Mouse (Mus musculus): ENCODE measurements at regions not wholly inside any gene's neighbourhood (a gene's known extent, or its start where the extent isn't known, plus 50 kb on each side); places are given as distances from the start of the nearest gene placed in this dataset.
"Not testable (repeated sequence)": the region's sequence is repeated elsewhere in the genome, so short reads cannot be mapped to it uniquely, and the experiment has no call there.

- no peak for ATAC-seq (ENCODE audit: insufficient number of reproducible peaks, low FRiP score, low TSS enrichment)
These were observed 741.1 kb downstream of the Robo2 start for GRCm38 (mm10) chr16:73670516-73670915.

DNA sequence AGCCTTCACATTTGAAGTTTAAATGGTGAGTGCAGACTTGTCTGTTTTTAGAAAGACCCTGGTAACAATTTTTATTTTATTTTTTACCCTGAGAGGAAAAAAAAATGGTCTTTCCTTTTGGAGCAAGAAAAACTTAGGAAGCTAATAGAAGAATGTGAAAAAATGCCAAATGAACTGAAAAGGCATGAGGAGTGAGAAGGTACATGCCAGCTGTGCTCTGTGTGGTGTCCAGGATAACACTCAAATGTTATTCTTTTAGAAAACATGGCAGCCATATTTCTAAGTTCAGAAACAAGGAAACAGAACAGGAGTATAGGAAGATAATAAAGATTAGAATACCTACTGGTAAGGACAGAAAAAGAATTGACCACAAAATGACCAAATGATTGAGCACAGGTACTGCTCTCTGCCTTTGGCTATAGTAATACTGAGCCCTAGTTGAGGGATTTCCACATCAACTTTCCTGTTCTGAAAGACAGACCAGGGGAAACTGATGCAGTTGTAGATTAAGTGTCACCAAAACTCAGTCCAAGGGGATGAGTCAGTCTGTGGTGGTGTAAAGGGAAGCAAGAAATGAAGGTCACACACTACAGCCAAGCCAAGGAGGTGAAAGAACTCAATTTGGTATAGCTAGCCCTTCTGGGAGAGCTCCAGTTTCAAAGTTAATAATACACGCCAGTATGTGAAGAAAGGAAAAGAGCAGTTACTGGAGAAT is 758.5 kb downstream of the Robo2 start:
- ATAC-seq (ENCODE audit: insufficient number of reproducible peaks, low FRiP score, low TSS enrichment): no peak

GRCm38 (mm10) chr16:73647201-73647782 is 764.3 kb downstream of the Robo2 start:
- no peak for ATAC-seq (ENCODE audit: insufficient number of reproducible peaks, low FRiP score, low TSS enrichment)

DNA sequence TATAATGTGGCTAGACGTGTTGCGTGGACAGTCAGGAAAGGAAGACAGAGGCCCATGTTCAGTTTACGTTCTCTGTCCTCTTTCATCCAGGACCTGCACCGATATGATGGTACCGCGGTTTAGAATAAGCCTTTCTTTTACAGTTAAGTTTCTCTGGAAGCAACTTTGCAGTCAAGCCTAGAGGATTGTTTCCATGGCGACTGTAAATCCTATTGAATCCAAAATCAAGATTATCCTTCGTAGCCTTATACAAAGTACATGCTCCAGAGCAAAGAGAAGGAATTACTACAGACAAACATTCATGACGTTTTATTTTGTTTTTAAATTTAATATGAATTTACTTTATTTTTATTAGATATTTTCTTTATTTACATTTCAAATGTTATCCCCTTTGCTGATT is 798.6 kb downstream of the Robo2 start:
- no peak for ATAC-seq (ENCODE audit: insufficient number of reproducible peaks, low FRiP score, low TSS enrichment)

GRCm38 (mm10) chr16:73591421-73591820 is 820.2 kb downstream of the Robo2 start:
- ATAC-seq (ENCODE audit: insufficient number of reproducible peaks, low FRiP score, low TSS enrichment): no peak

DNA sequence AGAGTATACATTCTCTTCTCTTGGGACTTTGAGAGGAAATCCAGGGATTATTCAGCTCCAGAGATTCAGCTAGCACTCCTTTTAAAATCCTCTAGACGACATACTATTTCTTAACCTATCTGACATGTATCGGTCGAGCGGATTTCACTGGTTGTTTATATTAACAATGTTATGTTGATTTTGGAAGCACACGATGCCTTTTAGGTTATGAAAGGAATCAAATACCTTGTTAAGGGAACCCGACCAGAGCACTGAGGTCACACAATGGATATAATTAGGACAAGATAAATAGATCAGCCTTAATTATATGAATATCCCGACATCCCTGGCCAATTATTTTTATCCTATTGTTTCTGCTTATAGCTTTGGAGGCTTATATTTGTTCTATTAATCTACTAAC is 850.4 kb downstream of the Robo2 start:
- ATAC-seq (ENCODE audit: insufficient number of reproducible peaks, low FRiP score, low TSS enrichment): no peak

- no peak for ATAC-seq (ENCODE audit: insufficient number of reproducible peaks, low FRiP score, low TSS enrichment)
These were observed 854.7 kb downstream of the Robo2 start for GRCm38 (mm10) chr16:73556940-73557339.

DNA sequence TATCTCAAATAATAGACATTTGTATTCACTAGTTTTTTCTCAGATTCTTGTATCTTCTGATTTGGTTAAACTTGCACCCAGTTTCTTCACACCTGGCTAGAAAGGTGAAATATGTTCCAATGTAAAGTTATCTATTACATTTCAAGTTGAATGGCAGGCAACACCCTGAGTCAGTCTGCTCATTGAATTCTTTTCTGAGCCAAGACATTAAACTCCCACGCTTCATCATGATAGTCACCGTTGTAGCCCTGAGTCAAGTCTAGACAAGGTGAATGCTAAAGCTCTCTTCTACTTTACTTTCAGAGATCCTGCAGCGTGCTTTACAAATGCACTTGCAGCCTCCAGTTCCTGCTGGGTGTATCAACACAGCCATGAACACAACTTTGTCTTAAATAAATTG is 868.0 kb downstream of the Robo2 start:
- no peak for ATAC-seq (ENCODE audit: insufficient number of reproducible peaks, low FRiP score, low TSS enrichment)

DNA sequence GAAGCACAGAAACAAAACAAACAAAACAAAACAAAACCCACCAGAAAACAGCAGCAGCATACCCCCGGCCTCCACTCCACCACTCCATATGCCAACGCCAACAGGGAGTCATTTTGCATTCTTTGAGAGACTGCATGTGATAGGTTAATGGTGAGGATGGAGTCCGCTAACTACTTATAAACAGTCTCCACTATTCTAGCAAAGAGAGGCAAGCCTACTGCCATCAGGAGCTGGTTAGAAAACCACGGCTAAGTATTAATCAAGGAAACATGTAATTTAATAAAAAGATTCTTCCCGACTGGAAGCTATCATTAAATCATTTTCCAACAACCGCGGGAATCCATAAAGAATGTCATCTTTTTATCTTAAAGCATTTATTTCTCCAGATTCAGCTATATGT is 873.6 kb downstream of the Robo2 start:
- ATAC-seq (ENCODE audit: insufficient number of reproducible peaks, low FRiP score, low TSS enrichment): no peak

GRCm38 (mm10) chr16:73537541-73537940 is 874.1 kb downstream of the Robo2 start:
- ATAC-seq (ENCODE audit: insufficient number of reproducible peaks, low FRiP score, low TSS enrichment): no peak

GRCm38 (mm10) chr16:73530191-73530590 is 881.4 kb downstream of the Robo2 start:
- ATAC-seq (ENCODE audit: insufficient number of reproducible peaks, low FRiP score, low TSS enrichment): no peak

DNA sequence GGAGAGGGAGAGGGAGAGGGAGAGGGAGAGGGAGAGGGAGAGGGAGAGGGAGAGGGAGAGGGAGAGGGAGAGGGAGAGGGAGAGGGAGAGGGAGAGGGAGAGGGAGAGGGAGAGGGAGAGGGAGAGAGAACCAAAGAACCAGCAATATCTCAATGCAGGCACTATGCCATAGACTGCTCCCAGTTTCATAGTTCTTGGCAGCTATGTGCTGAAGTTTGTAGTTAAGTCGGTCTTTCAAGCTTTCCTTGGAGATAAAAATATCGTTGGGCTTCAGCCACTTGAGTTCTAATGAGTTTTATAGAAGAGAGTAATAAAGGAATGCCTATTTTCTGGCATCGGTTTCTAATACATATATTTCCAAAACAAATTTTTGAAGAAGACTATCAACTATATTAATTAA is 888.7 kb downstream of the Robo2 start:
- ATAC-seq (ENCODE audit: insufficient number of reproducible peaks, low FRiP score, low TSS enrichment): not testable (repeated sequence)

DNA sequence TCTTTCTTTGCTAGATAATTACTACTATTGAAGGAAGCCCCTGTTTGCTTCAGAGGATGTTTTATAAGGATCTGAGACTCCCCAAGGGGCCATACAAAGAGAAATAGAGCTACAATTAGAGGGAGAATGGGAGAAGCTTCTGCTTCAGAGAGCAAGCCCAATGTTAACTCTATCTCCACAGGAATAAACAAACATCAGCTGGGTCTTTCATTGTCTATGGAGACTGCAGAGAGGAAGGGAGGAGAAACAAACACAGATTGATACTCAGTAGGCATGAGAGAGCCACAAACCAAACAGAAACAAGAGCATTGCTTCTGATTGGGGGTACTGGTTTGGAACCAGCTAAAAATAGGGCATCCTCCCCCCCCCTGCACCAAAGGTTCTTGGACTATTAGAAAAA is 906.9 kb downstream of the Robo2 start:
- ATAC-seq (ENCODE audit: insufficient number of reproducible peaks, low FRiP score, low TSS enrichment): no peak

GRCm38 (mm10) chr16:73498636-73499208 is 912.9 kb downstream of the Robo2 start:
- no peak for ATAC-seq (ENCODE audit: insufficient number of reproducible peaks, low FRiP score, low TSS enrichment)

DNA sequence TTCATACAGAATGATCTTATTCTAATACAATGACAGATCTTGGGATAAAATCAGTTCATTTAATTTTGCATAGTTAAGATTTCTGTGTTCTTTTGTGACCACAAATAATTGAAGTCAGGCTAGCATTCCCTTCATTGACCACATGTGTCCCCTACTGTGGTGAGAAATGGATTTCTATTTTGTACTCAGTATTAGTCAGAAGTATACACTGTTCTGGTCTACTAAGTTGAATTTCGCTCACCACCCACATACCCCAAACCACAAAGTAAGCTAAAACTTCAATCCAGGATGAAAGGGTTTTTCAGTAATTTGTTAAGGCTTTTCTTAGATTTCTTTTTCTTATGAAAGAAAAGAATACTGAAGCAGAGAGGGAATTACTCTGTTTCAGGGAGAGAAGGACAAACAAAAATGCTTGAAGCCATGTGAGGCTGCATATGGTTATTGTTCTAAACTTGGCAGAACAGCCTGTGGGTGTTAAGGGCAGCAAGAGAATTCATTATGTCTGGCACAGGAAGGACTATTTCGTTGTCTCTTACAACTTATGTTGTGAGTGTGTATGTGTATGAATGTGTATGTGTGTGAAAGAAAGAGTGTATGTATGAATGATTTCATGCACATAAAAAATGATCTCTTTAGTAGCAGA is 928.3 kb downstream of the Robo2 start:
- no peak for ATAC-seq (ENCODE audit: insufficient number of reproducible peaks, low FRiP score, low TSS enrichment)

GRCm38 (mm10) chr16:73482176-73482575 is 929.4 kb downstream of the Robo2 start:
- ATAC-seq (ENCODE audit: insufficient number of reproducible peaks, low FRiP score, low TSS enrichment): no peak

GRCm38 (mm10) chr16:73473502-73473901 is 938.1 kb downstream of the Robo2 start:
- ATAC-seq (ENCODE audit: insufficient number of reproducible peaks, low FRiP score, low TSS enrichment): no peak

GRCm38 (mm10) chr16:73471547-73471946 is 940.1 kb downstream of the Robo2 start:
- ATAC-seq (ENCODE audit: insufficient number of reproducible peaks, low FRiP score, low TSS enrichment): no peak

GRCm38 (mm10) chr16:73470535-73470934 is 941.1 kb downstream of the Robo2 start:
- no peak for ATAC-seq (ENCODE audit: insufficient number of reproducible peaks, low FRiP score, low TSS enrichment)

- no peak for ATAC-seq (ENCODE audit: insufficient number of reproducible peaks, low FRiP score, low TSS enrichment)
These were observed 945.3 kb downstream of the Robo2 start for GRCm38 (mm10) chr16:73466296-73466695.

DNA sequence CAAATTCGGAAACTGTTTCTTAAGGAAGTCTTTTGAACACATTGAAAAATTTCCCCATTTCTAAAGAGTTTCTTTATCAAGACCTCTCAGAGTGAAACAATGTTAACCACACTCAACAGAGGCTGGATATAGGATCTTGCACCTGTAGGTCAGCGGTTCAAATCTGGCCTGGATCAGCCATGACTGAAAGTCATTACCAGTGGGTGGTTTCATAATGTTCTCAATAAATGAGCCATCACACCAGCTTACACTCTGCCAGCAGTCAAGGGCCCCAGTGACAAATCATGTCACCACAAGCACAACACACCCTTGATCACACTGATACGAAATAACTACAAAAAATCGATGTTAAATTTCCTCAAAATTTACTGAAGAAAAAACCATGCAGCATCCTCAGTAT is 949.1 kb downstream of the Robo2 start:
- ATAC-seq (ENCODE audit: insufficient number of reproducible peaks, low FRiP score, low TSS enrichment): no peak

All from cerebellum, adult (tissue).